Mouse (Mus musculus): ENCODE measurements at regions not wholly inside any gene's neighbourhood (a gene's known extent, or its start where the extent isn't known, plus 50 kb on each side); places are given as distances from the start of the nearest gene placed in this dataset.
A peak's percentile ranks its signal among the peaks of the same experiment; 100 is the strongest.

GRCm38 (mm10) chr9:120676771-120677170, 105.5 kb downstream of the Rpl14 start:
- DNase-seq (ENCODE audit: low spot score in 2 of 2) = no peak

GRCm38 (mm10) chr9:120677216-120677615, 106.0 kb downstream of the Rpl14 start:
- no peak for DNase-seq (ENCODE audit: low spot score in 2 of 2)

GRCm38 (mm10) chr9:120679822-120680426, 108.7 kb downstream of the Rpl14 start:
- DNase-seq (ENCODE audit: low spot score in 2 of 2) = no peak

- DNase-seq (ENCODE audit: low spot score in 2 of 2) = no peak
Observed at GRCm38 (mm10) chr9:120681404-120681803, 110.2 kb downstream of the Rpl14 start.

GRCm38 (mm10) chr9:120685961-120686360, 114.7 kb downstream of the Rpl14 start:
- no peak for DNase-seq (ENCODE audit: low spot score in 2 of 2)

- no peak for DNase-seq (ENCODE audit: low spot score in 2 of 2)
Observed at GRCm38 (mm10) chr9:120689025-120689424, 117.8 kb downstream of the Rpl14 start.

GRCm38 (mm10) chr9:120690510-120690909, 119.3 kb downstream of the Rpl14 start:
- DNase-seq (ENCODE audit: low spot score in 2 of 2) = no peak

- DNase-seq (ENCODE audit: low spot score in 2 of 2) = peak; percentile 5 to 34
Observed at GRCm38 (mm10) chr9:120690961-120691941, 120.0 kb downstream of the Rpl14 start.

- DNase-seq (ENCODE audit: low spot score in 2 of 2) = no peak
Observed at GRCm38 (mm10) chr9:120691971-120692401, 120.7 kb downstream of the Rpl14 start.

GRCm38 (mm10) chr9:120694457-120694856, 123.2 kb downstream of the Rpl14 start:
- DNase-seq (ENCODE audit: low spot score in 2 of 2) = no peak

- no peak for DNase-seq (ENCODE audit: low spot score in 2 of 2)
Observed at GRCm38 (mm10) chr9:120695966-120696365, 124.7 kb downstream of the Rpl14 start.

GRCm38 (mm10) chr9:120697749-120698148, 126.5 kb downstream of the Rpl14 start:
- DNase-seq (ENCODE audit: low spot score in 2 of 2) = no peak

- no peak for DNase-seq (ENCODE audit: low spot score in 2 of 2)
Observed at GRCm38 (mm10) chr9:120699781-120700180, 128.5 kb downstream of the Rpl14 start.

- no peak for DNase-seq (ENCODE audit: low spot score in 2 of 2)
Observed at GRCm38 (mm10) chr9:120702836-120703235, 131.6 kb downstream of the Rpl14 start.

- DNase-seq (ENCODE audit: low spot score in 2 of 2) = no peak
Observed at GRCm38 (mm10) chr9:120703291-120703930, 132.2 kb downstream of the Rpl14 start.

GRCm38 (mm10) chr9:120706562-120707198, 135.4 kb downstream of the Rpl14 start:
- no peak for DNase-seq (ENCODE audit: low spot score in 2 of 2)

- DNase-seq (ENCODE audit: low spot score in 2 of 2) = no peak
Observed at GRCm38 (mm10) chr9:120708507-120708906, 137.3 kb downstream of the Rpl14 start.

GRCm38 (mm10) chr9:120709146-120709655, 138.0 kb downstream of the Rpl14 start:
- no peak for DNase-seq (ENCODE audit: low spot score in 2 of 2)

- DNase-seq (ENCODE audit: low spot score in 2 of 2) = no peak
Observed at GRCm38 (mm10) chr9:120712987-120713386, 141.7 kb downstream of the Rpl14 start.

- no peak for DNase-seq (ENCODE audit: low spot score in 2 of 2)
Observed at GRCm38 (mm10) chr9:120715665-120716121, 144.4 kb downstream of the Rpl14 start.

GRCm38 (mm10) chr9:120718812-120719211, 147.6 kb downstream of the Rpl14 start:
- no peak for DNase-seq (ENCODE audit: low spot score in 2 of 2)

Measured in natural killer cell, adult 2 months (primary cell).